Mouse (Mus musculus) embryonic facial prominence, embryonic 15.5 days (tissue): ENCODE results near the gene Syt1. TPM values are rescaled to one million over a fixed set of nuclear protein-coding genes. Genes with fewer than 3 reads are reported as not detected.

Source experiments
- ATAC-seq: fragments of 200-750 bp; cut with Nextera tagmentation; 2 replicates; pipeline ENCODE4 v1.8.0; 2017; ENCODE audit warnings: low read depth, moderate TSS enrichment; ENCODE audit not compliant: insufficient number of reproducible peaks, low FRiP score, low TSS enrichment
- H3K27ac ChIP-seq: fragments of 300-500 bp; sonication (generic); replicated peaks from 2 replicates; pipeline ENCODE4 v1.5.1; 2015; ENCODE audit warnings: mild to moderate bottlenecking, inconsistent platforms
- H3K27me3 ChIP-seq: fragments of 300-500 bp; sonication (generic); 2 replicates; pipeline ENCODE4 v1.6.1; 2015; ENCODE audit warnings: inconsistent platforms
- H3K36me3 ChIP-seq: fragments of 300-500 bp; sonication (generic); 2 replicates; pipeline ENCODE4 v1.6.1; 2015; ENCODE audit warnings: mild to moderate bottlenecking, inconsistent platforms
- H3K4me1 ChIP-seq: fragments of 300-500 bp; sonication (generic); 2 replicates; pipeline ENCODE4 v1.6.1; 2015; ENCODE audit warnings: inconsistent platforms
- H3K4me2 ChIP-seq: fragments of 300-500 bp; sonication (generic); replicated peaks from 2 replicates; pipeline ENCODE4 v1.6.1; 2015; ENCODE audit warnings: mild to moderate bottlenecking, inconsistent platforms
- H3K4me3 ChIP-seq: fragments of 300-500 bp; sonication (generic); replicated peaks from 2 replicates; pipeline ENCODE4 v1.5.1; 2015; ENCODE audit warnings: mild to moderate bottlenecking, inconsistent platforms
- H3K9ac ChIP-seq: fragments of 300-500 bp; sonication (generic); 2 replicates; pipeline ENCODE4 v1.6.1; 2015; ENCODE audit warnings: inconsistent platforms
- H3K9me3 ChIP-seq: fragments of 300-500 bp; sonication (generic); replicated peaks from 2 replicates; pipeline ENCODE4 v1.6.1; 2016; ENCODE audit warnings: inconsistent platforms
- WGBS: fragments of 180-500 bp; shearing (Covaris S2); methylation state at CpG from one replicate; pipeline ENCODE4 v1.1.7; 2015; 5-methylcytosine and 5-hydroxymethylcytosine counted together
- polyA plus RNA-seq: library from polyadenylated mRNA; unstranded; fragments of >200 nt; fragmentation: Nextera tagmentation; extraction: Ambion mirVana; gene quantifications from 2 replicates; pipeline ENCODE4 v1.2.1, GENCODE M21; 2015

Gene Syt1
- polyA plus RNA-seq, 1 experiment from 2014 or later: 4.3 TPM

- no peak overlapping the region for H3K9ac ChIP-seq
- H3K4me1 ChIP-seq: no peaks in the 10 kb centered on the region
- no peak for ATAC-seq
- no peak overlapping the region for H3K4me3 ChIP-seq
- WGBS: 38% methylated on average over 1 of the region's 1 CpGs
- no peaks in the 10 kb centered on the region for H3K36me3 ChIP-seq
- H3K4me2 ChIP-seq: no peak overlapping the region
- no peak overlapping the region for H3K27ac ChIP-seq
- no peaks in the 10 kb centered on the region for H3K9me3 ChIP-seq
- H3K27me3 ChIP-seq: no peaks in the 10 kb centered on the region
These were observed 126.3 kb downstream of the Syt1 start for GRCm38 (mm10) chr10:108884520-108884919.

GRCm38 (mm10) chr10:108880372-108880771, 130.4 kb downstream of the Syt1 start:
- H3K9me3 ChIP-seq: no peaks in the 10 kb centered on the region
- 52% methylated on average over 2 of the region's 2 CpGs for WGBS
- no peak for ATAC-seq

GRCm38 (mm10) chr10:108875730-108876129, 135.1 kb downstream of the Syt1 start:
- ATAC-seq: no peak
- WGBS: 84% methylated on average over 5 of the region's 5 CpGs
- Histone ChIP-seq H3K9me3 (no peaks in the 10 kb centered on the region), H3K27ac (no peak overlapping the region), H3K27me3 (no peaks in the 10 kb centered on the region), H3K36me3 (no peaks in the 10 kb centered on the region), H3K4me2 (no peak overlapping the region), H3K4me3 (no peak overlapping the region), H3K4me1 (no peaks in the 10 kb centered on the region), H3K9ac (no peak overlapping the region)

More at GRCm38 (mm10) chr10:108880372-108880771, 130.4 kb downstream of the Syt1 start:
- no peaks in the 10 kb centered on the region for H3K36me3 ChIP-seq
- H3K4me3 ChIP-seq: no peak overlapping the region
- H3K27ac ChIP-seq: no peak overlapping the region
- H3K4me2 ChIP-seq: no peak overlapping the region
- no peaks in the 10 kb centered on the region for H3K4me1 ChIP-seq
- no peak overlapping the region for H3K9ac ChIP-seq
- H3K27me3 ChIP-seq: no peaks in the 10 kb centered on the region

GRCm38 (mm10) chr10:108874687-108875086, 136.1 kb downstream of the Syt1 start:
- Histone ChIP-seq H3K4me2 (no peak overlapping the region), H3K9me3 (no peaks in the 10 kb centered on the region), H3K27ac (no peak overlapping the region), H3K9ac (no peak overlapping the region), H3K4me3 (no peak overlapping the region), H3K36me3 (no peaks in the 10 kb centered on the region), H3K4me1 (no peaks in the 10 kb centered on the region), H3K27me3 (no peaks in the 10 kb centered on the region)
- no peak for ATAC-seq
- WGBS: 50% methylated on average over 4 of the region's 4 CpGs

- Histone ChIP-seq H3K9ac (no peak overlapping the region), H3K36me3 (no peaks in the 10 kb centered on the region), H3K27me3 (no peaks in the 10 kb centered on the region), H3K4me3 (no peak overlapping the region), H3K27ac (no peak overlapping the region), H3K4me2 (no peak overlapping the region), H3K9me3 (no peaks in the 10 kb centered on the region), H3K4me1 (no peaks in the 10 kb centered on the region)
- 77% methylated on average over 6 of the region's 6 CpGs for WGBS
- ATAC-seq: no peak
These were observed 138.4 kb downstream of the Syt1 start for GRCm38 (mm10) chr10:108872359-108872758.

- H3K4me3 ChIP-seq: no peak overlapping the region
- no peak for ATAC-seq
- WGBS: 66% methylated on average over 4 of the region's 4 CpGs
- H3K4me2 ChIP-seq: no peak overlapping the region
- no peaks in the 10 kb centered on the region for H3K9me3 ChIP-seq
- H3K27ac ChIP-seq: no peak overlapping the region
- no peaks in the 10 kb centered on the region for H3K4me1 ChIP-seq
- H3K27me3 ChIP-seq: no peaks in the 10 kb centered on the region
- no peak overlapping the region for H3K9ac ChIP-seq
- H3K36me3 ChIP-seq: no peaks in the 10 kb centered on the region
These were observed 140.2 kb downstream of the Syt1 start for GRCm38 (mm10) chr10:108870586-108870985.

GRCm38 (mm10) chr10:108868136-108868535, 142.6 kb downstream of the Syt1 start:
- Histone ChIP-seq H3K36me3 (no peaks in the 10 kb centered on the region), H3K9me3 (no peaks in the 10 kb centered on the region), H3K27ac (no peak overlapping the region), H3K4me3 (no peak overlapping the region), H3K4me1 (no peaks in the 10 kb centered on the region), H3K4me2 (no peak overlapping the region), H3K27me3 (no peaks in the 10 kb centered on the region), H3K9ac (no peak overlapping the region)
- WGBS: 74% methylated on average over 4 of the region's 4 CpGs
- no peak for ATAC-seq

- 69% methylated on average over 6 of the region's 6 CpGs for WGBS
- Histone ChIP-seq H3K27ac (no peak overlapping the region), H3K4me1 (no peaks in the 10 kb centered on the region), H3K36me3 (no peaks in the 10 kb centered on the region), H3K27me3 (no peaks in the 10 kb centered on the region), H3K4me2 (no peak overlapping the region), H3K4me3 (no peak overlapping the region), H3K9ac (no peak overlapping the region), H3K9me3 (no peaks in the 10 kb centered on the region)
- no peak for ATAC-seq
These were observed 143.6 kb downstream of the Syt1 start for GRCm38 (mm10) chr10:108867202-108867601.

- WGBS: 94% methylated on average over 4 of the region's 4 CpGs
- ATAC-seq: no peak
- Histone ChIP-seq H3K27me3 (no peaks in the 10 kb centered on the region), H3K36me3 (no peaks in the 10 kb centered on the region), H3K4me1 (no peaks in the 10 kb centered on the region), H3K27ac (no peak overlapping the region), H3K4me3 (no peak overlapping the region), H3K9me3 (no peaks in the 10 kb centered on the region), H3K9ac (no peak overlapping the region), H3K4me2 (no peak overlapping the region)
These were observed 145.2 kb downstream of the Syt1 start for GRCm38 (mm10) chr10:108865586-108865985.

- no peak overlapping the region for H3K4me2 ChIP-seq
- H3K4me3 ChIP-seq: no peak overlapping the region
- no peaks in the 10 kb centered on the region for H3K4me1 ChIP-seq
- H3K36me3 ChIP-seq: no peaks in the 10 kb centered on the region
- no peaks in the 10 kb centered on the region for H3K9me3 ChIP-seq
- H3K27ac ChIP-seq: no peak overlapping the region
- 90% methylated on average over 6 of the region's 6 CpGs for WGBS
- no peak for ATAC-seq
- H3K9ac ChIP-seq: no peak overlapping the region
- no peaks in the 10 kb centered on the region for H3K27me3 ChIP-seq
These were observed 154.8 kb downstream of the Syt1 start for GRCm38 (mm10) chr10:108855986-108856385.

GRCm38 (mm10) chr10:108852757-108853156, 158.0 kb downstream of the Syt1 start:
- H3K4me3 ChIP-seq: no peak overlapping the region
- 69% methylated on average over 4 of the region's 4 CpGs for WGBS
- H3K36me3 ChIP-seq: no peaks in the 10 kb centered on the region
- no peaks in the 10 kb centered on the region for H3K4me1 ChIP-seq
- H3K9me3 ChIP-seq: no peaks in the 10 kb centered on the region
- H3K27ac ChIP-seq: no peak overlapping the region
- no peak for ATAC-seq
- H3K9ac ChIP-seq: no peak overlapping the region
- no peaks in the 10 kb centered on the region for H3K27me3 ChIP-seq
- H3K4me2 ChIP-seq: no peak overlapping the region

- H3K27me3 ChIP-seq: no peaks in the 10 kb centered on the region
- no peak overlapping the region for H3K4me3 ChIP-seq
- H3K4me1 ChIP-seq: no peaks in the 10 kb centered on the region
- 84% methylated on average over 1 of the region's 1 CpGs for WGBS
- H3K4me2 ChIP-seq: no peak overlapping the region
- no peak overlapping the region for H3K27ac ChIP-seq
- H3K9me3 ChIP-seq: no peaks in the 10 kb centered on the region
- no peak for ATAC-seq
- H3K9ac ChIP-seq: no peak overlapping the region
- no peaks in the 10 kb centered on the region for H3K36me3 ChIP-seq
These were observed 173.3 kb downstream of the Syt1 start for GRCm38 (mm10) chr10:108837434-108837833.
